Comparison of ENCODE assay signal across 9 mouse cellular contexts in the genomic region with DNA sequence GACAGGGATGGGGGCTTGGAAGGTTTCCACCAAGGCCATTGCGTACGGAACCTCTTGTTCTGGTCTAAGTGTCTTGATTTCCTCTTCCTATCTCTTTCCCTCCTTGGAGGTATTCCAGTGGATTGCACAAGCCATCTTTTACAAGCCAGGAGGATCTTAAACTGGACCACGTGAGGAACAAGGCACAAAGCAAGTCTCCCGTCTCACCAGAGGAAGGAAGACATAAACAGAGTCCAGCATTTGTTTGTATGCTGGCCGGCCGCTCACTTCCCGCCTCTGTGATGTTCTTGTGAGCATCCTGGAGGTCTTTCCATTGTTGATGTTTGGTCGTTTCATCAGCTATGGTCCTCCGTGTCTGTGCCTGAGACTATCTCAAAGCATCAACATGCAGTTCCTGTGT.
DNase-seq lines count a peak whose midpoint lies in the region; ATAC-seq and TF ChIP-seq lines count a peak whose summit lies in the region.
"Had no signal": no experiment of that assay in that cellular context is flagged by ENCODE, and none has a peak within 500 bp of the region (broad histone marks: within the 10 kb centered on the region; RNA-seq: fewer than 3 reads in every experiment).

No protein-coding gene starts in this region.

- no peak for ATAC-seq in liver, postnatal 0 days
- no peak for ATAC-seq in liver, embryonic 11.5 days (replicated peaks; ENCODE audit: low FRiP score)

- no peaks in the 10 kb centered on the region for H3K4me1 ChIP-seq in liver, postnatal 0 days (ENCODE audit: insufficient read depth)
- no peaks in the 10 kb centered on the region for H3K4me1 ChIP-seq in liver, embryonic 11.5 days (replicated peaks; ENCODE audit: control insufficient read depth, insufficient read depth, low read length)

- no peak for TF ChIP-seq CTCF in liver, postnatal 0 days (IDR thresholded peaks at IDR 0.05; ENCODE audit: low read depth)

- no peak overlapping the region for H3K4me3 ChIP-seq in liver, postnatal 0 days (ENCODE audit: low read depth, low read length)
- no peak overlapping the region for H3K4me3 ChIP-seq in liver, embryonic 11.5 days (ENCODE audit: low read depth, low read length)
- H3K4me3 ChIP-seq: myocyte had no signal

- DNase-seq in adrenal gland, adult 2 months = peak; percentile 24
- DNase-seq in adrenal gland, postnatal 4 days (ENCODE audit: low spot score in 2 of 2) = no peak
- no peak for DNase-seq in liver, postnatal 0 days
- no peak for DNase-seq in liver, embryonic 11.5 days (ENCODE audit: low spot score)
- DNase-seq in lung, adult 18-20 months = peak; percentile 77 to 86
- DNase-seq in testis, postnatal 14 days (ENCODE audit: low spot score) = peak; percentile 68
- no peak for DNase-seq in spleen, postnatal 14 days (ENCODE audit: low spot score in 2 of 2)
- no peak for DNase-seq in MN1 (ENCODE audit: low spot score)

- TF ChIP-seq EP300 in liver, postnatal 0 days (IDR thresholded peaks at IDR 0.05; ENCODE audit: low read depth) = peak; percentile 76

- no peaks in the 10 kb centered on the region for H3K9me3 ChIP-seq in liver, postnatal 0 days (ENCODE audit: low read length)
- H3K9me3 ChIP-seq in liver, embryonic 11.5 days (ENCODE audit: control insufficient read depth, low read length) = no peaks in the 10 kb centered on the region

- H3K9ac ChIP-seq in liver, postnatal 0 days (replicated peaks) = no peak overlapping the region
- no peak overlapping the region for H3K9ac ChIP-seq in liver, embryonic 11.5 days (ENCODE audit: low read depth, low read length)

- no peaks in the 10 kb centered on the region for H3K36me3 ChIP-seq in liver, postnatal 0 days (replicated peaks; ENCODE audit: insufficient read depth, low read length)
- H3K36me3 ChIP-seq in liver, embryonic 11.5 days (ENCODE audit: control insufficient read depth, insufficient read depth, low read length) = no peaks in the 10 kb centered on the region

- no peak overlapping the region for H3K4me2 ChIP-seq in liver, postnatal 0 days (ENCODE audit: low read depth, low read length)
- H3K4me2 ChIP-seq in liver, embryonic 11.5 days = no peak overlapping the region

- no peak overlapping the region for H3K27ac ChIP-seq in liver, postnatal 0 days (ENCODE audit: low read depth)
- H3K27ac ChIP-seq in liver, embryonic 11.5 days (ENCODE audit: low read depth, low read length) = no peak overlapping the region

- WGBS in liver, postnatal 0 days (ENCODE audit: insufficient replicate concordance) = 52% methylated on average over 9 of the region's 9 CpGs
- WGBS in liver, embryonic 11.5 days = 69% methylated on average over 9 of the region's 9 CpGs

- H3K27me3 ChIP-seq in liver, postnatal 0 days (ENCODE audit: insufficient read depth, low read length) = no peaks in the 10 kb centered on the region
- H3K27me3 ChIP-seq in liver, embryonic 11.5 days (replicated peaks; ENCODE audit: control insufficient read depth, insufficient read depth, low read length) = no peaks in the 10 kb centered on the region

Comparison
In these comparisons a context has a peak if more than half of its experiments do, and no peak if none do; other contexts are left out.
1. DNase-seq: peak in adrenal gland, adult 2 months (single experiment), lung, adult 18-20 months (2 of 2) and testis, postnatal 14 days (single experiment); none in adrenal gland, postnatal 4 days (0 of 2), liver, postnatal 0 days (single experiment), liver, embryonic 11.5 days (single experiment), spleen, postnatal 14 days (0 of 2) and MN1 (single experiment).